ENCODE assay signal across 15 mouse cellular contexts in genomic region chr8:127368347-127368746, GRCm38 (mm10).
"Had no signal": no experiment of that assay in that cellular context is flagged by ENCODE, and none has a peak within 500 bp of the region (broad histone marks: within the 10 kb centered on the region; RNA-seq: fewer than 3 reads in every experiment).

No protein-coding gene starts in this region.

- ATAC-seq: inflammation-experienced regulatory T-cells, adult 6 months; liver, embryonic 12.5 days had no signal

- H3K27ac ChIP-seq: kidney, postnatal 0 days; limb, embryonic 12.5 days; limb, embryonic 15.5 days; liver, embryonic 12.5 days; liver, embryonic 15.5 days had no signal

- DNase-seq: kidney, adult 18-20 months; kidney, postnatal 25 days; left cerebral cortex, postnatal 4 days; lung, adult 2 months; lung, postnatal 14 days; lung, postnatal 4 days; midbrain, embryonic 14.5 days; thymus, postnatal 36 days had no signal

- H3K36me3 ChIP-seq: liver, embryonic 15.5 days had no signal

- H3K4me2 ChIP-seq: limb, embryonic 12.5 days; limb, embryonic 15.5 days; liver, embryonic 12.5 days; liver, embryonic 15.5 days; midbrain, embryonic 11.5 days had no signal

- H3K27me3 ChIP-seq: limb, embryonic 12.5 days; limb, embryonic 15.5 days; liver, embryonic 12.5 days; liver, embryonic 15.5 days had no signal

- H3K4me1 ChIP-seq: limb, embryonic 12.5 days; limb, embryonic 15.5 days; liver, embryonic 12.5 days; liver, embryonic 15.5 days had no signal

- H3K9ac ChIP-seq: limb, embryonic 12.5 days; limb, embryonic 15.5 days; liver, embryonic 12.5 days; liver, embryonic 15.5 days had no signal

- H3K4me3 ChIP-seq: limb, embryonic 12.5 days; limb, embryonic 15.5 days; liver, embryonic 12.5 days; liver, embryonic 15.5 days had no signal

- H3K9me3 ChIP-seq: limb, embryonic 12.5 days; limb, embryonic 15.5 days; liver, embryonic 12.5 days; liver, embryonic 15.5 days had no signal
